Mouse (Mus musculus): ENCODE data around the gene Tpmt. TPM values are rescaled to one million over a fixed set of nuclear protein-coding genes. Genes with fewer than 3 reads are reported as not detected.

Gene Tpmt
- polyA plus RNA-seq, 1 experiment: 14.7 TPM

GRCm38 (mm10) chr13:46997355-46997754 lies 47.2 kb downstream of the Tpmt start:
- TF ChIP-seq POLR2A (IDR thresholded peaks at IDR 0.05; ENCODE audit: borderline replicate concordance, extremely low read depth, insufficient read depth, insufficient read length, poor library complexity, severe bottlenecking) (no peak), CTCF (IDR thresholded peaks at IDR 0.05; ENCODE audit: borderline replicate concordance, extremely low read depth, insufficient read depth, insufficient read length) (no peak)
- DNase-seq (ENCODE audit: low read depth): no peak

- TF ChIP-seq POLR2A (IDR thresholded peaks at IDR 0.05; ENCODE audit: borderline replicate concordance, extremely low read depth, insufficient read depth, insufficient read length, poor library complexity, severe bottlenecking): no peak
- TF ChIP-seq CTCF (IDR thresholded peaks at IDR 0.05; ENCODE audit: borderline replicate concordance, extremely low read depth, insufficient read depth, insufficient read length): no peak
Observed at GRCm38 (mm10) chr13:46993274-46993551, 51.3 kb downstream of the Tpmt start.

GRCm38 (mm10) chr13:46992516-46993273 lies 51.8 kb downstream of the Tpmt start:
- TF ChIP-seq CTCF (IDR thresholded peaks at IDR 0.05; ENCODE audit: borderline replicate concordance, extremely low read depth, insufficient read depth, insufficient read length): no peak
- no peak for TF ChIP-seq POLR2A (IDR thresholded peaks at IDR 0.05; ENCODE audit: borderline replicate concordance, extremely low read depth, insufficient read depth, insufficient read length, poor library complexity, severe bottlenecking)
- no peak for DNase-seq (ENCODE audit: low read depth)

More at GRCm38 (mm10) chr13:46993274-46993551, 51.3 kb downstream of the Tpmt start:
- DNase-seq (ENCODE audit: low read depth): no peak

- no peak for DNase-seq (ENCODE audit: low read depth)
- TF ChIP-seq POLR2A (IDR thresholded peaks at IDR 0.05; ENCODE audit: borderline replicate concordance, extremely low read depth, insufficient read depth, insufficient read length, poor library complexity, severe bottlenecking) (no peak), CTCF (IDR thresholded peaks at IDR 0.05; ENCODE audit: borderline replicate concordance, extremely low read depth, insufficient read depth, insufficient read length) (no peak)
Observed at GRCm38 (mm10) chr13:46990376-46991011, 54.0 kb downstream of the Tpmt start.

GRCm38 (mm10) chr13:46987941-46988340 lies 56.6 kb downstream of the Tpmt start:
- no peak for TF ChIP-seq CTCF (IDR thresholded peaks at IDR 0.05; ENCODE audit: borderline replicate concordance, extremely low read depth, insufficient read depth, insufficient read length)
- no peak for TF ChIP-seq POLR2A (IDR thresholded peaks at IDR 0.05; ENCODE audit: borderline replicate concordance, extremely low read depth, insufficient read depth, insufficient read length, poor library complexity, severe bottlenecking)
- no peak for DNase-seq (ENCODE audit: low read depth)

GRCm38 (mm10) chr13:46986208-46986607 lies 58.3 kb downstream of the Tpmt start:
- TF ChIP-seq POLR2A (IDR thresholded peaks at IDR 0.05; ENCODE audit: borderline replicate concordance, extremely low read depth, insufficient read depth, insufficient read length, poor library complexity, severe bottlenecking): no peak
- TF ChIP-seq CTCF (IDR thresholded peaks at IDR 0.05; ENCODE audit: borderline replicate concordance, extremely low read depth, insufficient read depth, insufficient read length): no peak
- no peak for DNase-seq (ENCODE audit: low read depth)

GRCm38 (mm10) chr13:46983878-46984277 lies 60.7 kb downstream of the Tpmt start:
- DNase-seq (ENCODE audit: low read depth): no peak
- no peak for TF ChIP-seq POLR2A (IDR thresholded peaks at IDR 0.05; ENCODE audit: borderline replicate concordance, extremely low read depth, insufficient read depth, insufficient read length, poor library complexity, severe bottlenecking)
- TF ChIP-seq CTCF (IDR thresholded peaks at IDR 0.05; ENCODE audit: borderline replicate concordance, extremely low read depth, insufficient read depth, insufficient read length): no peak

- no peak for DNase-seq (ENCODE audit: low read depth)
- TF ChIP-seq POLR2A (IDR thresholded peaks at IDR 0.05; ENCODE audit: borderline replicate concordance, extremely low read depth, insufficient read depth, insufficient read length, poor library complexity, severe bottlenecking): no peak
Observed at GRCm38 (mm10) chr13:46979836-46980490, 64.6 kb downstream of the Tpmt start.

- DNase-seq (ENCODE audit: low read depth): no peak
- TF ChIP-seq CTCF (IDR thresholded peaks at IDR 0.05; ENCODE audit: borderline replicate concordance, extremely low read depth, insufficient read depth, insufficient read length) (no peak), POLR2A (IDR thresholded peaks at IDR 0.05; ENCODE audit: borderline replicate concordance, extremely low read depth, insufficient read depth, insufficient read length, poor library complexity, severe bottlenecking) (no peak)
Observed at GRCm38 (mm10) chr13:46976532-46976931, 68.0 kb downstream of the Tpmt start.

- no peak for DNase-seq (ENCODE audit: low read depth)
- TF ChIP-seq POLR2A (IDR thresholded peaks at IDR 0.05; ENCODE audit: borderline replicate concordance, extremely low read depth, insufficient read depth, insufficient read length, poor library complexity, severe bottlenecking) (no peak), CTCF (IDR thresholded peaks at IDR 0.05; ENCODE audit: borderline replicate concordance, extremely low read depth, insufficient read depth, insufficient read length) (no peak)
Observed at GRCm38 (mm10) chr13:46975930-46976329, 68.6 kb downstream of the Tpmt start.

- TF ChIP-seq CTCF (IDR thresholded peaks at IDR 0.05; ENCODE audit: borderline replicate concordance, extremely low read depth, insufficient read depth, insufficient read length) (no peak), POLR2A (IDR thresholded peaks at IDR 0.05; ENCODE audit: borderline replicate concordance, extremely low read depth, insufficient read depth, insufficient read length, poor library complexity, severe bottlenecking) (no peak)
Observed at GRCm38 (mm10) chr13:46975031-46975551, 69.4 kb downstream of the Tpmt start.

More at GRCm38 (mm10) chr13:46975031-46975551, 69.4 kb downstream of the Tpmt start:
- DNase-seq (ENCODE audit: low read depth): peak; percentile 92

Other genes starting within 250 kb of the Tpmt start
- gene Kif13a, start 114.9 kb downstream of the Tpmt start, polyA plus RNA-seq (2012; rRNA removed): 15.1 and 24.8 TPM in 2 replicates
- 10.1 and 11.3 TPM in 2 replicates for gene Nhlrc1, start 29.9 kb downstream of the Tpmt start, polyA plus RNA-seq (2012; rRNA removed)
- gene Kdm1b, start 1.2 kb downstream of the Tpmt start, polyA plus RNA-seq (2012; rRNA removed): 20.9 and 21.0 TPM in 2 replicates
- gene Dek, start 61.5 kb upstream of the Tpmt start, polyA plus RNA-seq (2012; rRNA removed): 66.4 and 66.6 TPM in 2 replicates
- gene Rnf144b, start 77.9 kb upstream of the Tpmt start, polyA plus RNA-seq (2012; rRNA removed): 1.0 and 2.2 TPM in 2 replicates